Mouse (Mus musculus): Measurements from ENCODE around the gene Vwc2l.
A peak's percentile ranks its signal among the peaks of the same experiment; 100 is the strongest.

The Vwc2l gene

GRCm38 (mm10) chr1:70913071-70913470, 187.6 kb downstream of the Vwc2l start:
- peak in 1 of 2 experiments; percentile 1 for DNase-seq

- no peak for DNase-seq
Observed at GRCm38 (mm10) chr1:70918173-70919036, 192.9 kb downstream of the Vwc2l start.

DNA sequence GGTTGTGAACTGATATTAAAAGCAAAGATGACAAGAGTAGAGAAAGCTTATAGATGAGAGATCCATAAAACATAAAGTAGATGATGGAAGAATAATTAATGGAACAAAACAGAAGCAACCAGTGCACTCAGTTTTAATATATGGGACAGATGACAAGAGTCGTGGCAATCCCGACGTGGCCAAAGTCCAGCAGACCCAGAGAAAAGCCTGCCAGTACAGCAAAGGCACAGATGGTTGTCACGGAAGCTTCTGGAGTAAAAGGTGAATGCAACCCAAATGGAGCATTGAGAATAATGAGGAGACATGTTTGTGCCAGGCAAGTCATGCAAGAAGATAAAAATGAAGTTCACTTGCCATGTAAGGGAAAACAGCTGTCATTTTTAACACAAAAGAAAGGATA, 207.5 kb downstream of the Vwc2l start:
- DNase-seq = peak; percentile 12 to 31
